In the genomic region with DNA sequence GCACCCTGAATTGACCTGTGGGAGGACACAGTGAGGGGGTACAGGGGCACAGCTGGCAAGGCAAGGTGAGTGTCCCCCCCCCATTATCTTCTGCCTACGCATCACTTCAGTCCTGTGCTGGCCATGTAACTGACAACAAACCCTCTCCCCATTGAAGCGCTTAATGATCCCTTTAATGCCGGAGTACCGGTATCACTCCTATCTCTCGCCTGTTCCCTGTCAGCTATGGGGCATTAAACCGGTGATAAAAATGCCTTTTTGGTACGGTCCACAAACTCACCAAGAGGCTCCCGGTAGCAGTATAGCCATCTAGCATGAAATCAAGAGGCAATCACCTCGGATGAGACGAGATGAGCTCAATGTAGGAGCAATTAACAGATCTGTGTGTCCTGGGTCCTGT, we compare ENCODE assay signal across 18 mouse cellular contexts.
"Had no signal": no experiment of that assay in that cellular context is flagged by ENCODE, and none has a peak within 500 bp of the region (broad histone marks: within the 10 kb centered on the region; RNA-seq: fewer than 3 reads in every experiment).

No protein-coding gene starts in this region.

- DNase-seq: lung, adult 18-20 months; lung, embryonic 14.5 days; lung, postnatal 10 days; lung, postnatal 4 days; midbrain, embryonic 14.5 days; retina, postnatal 1 day; right cerebral cortex, adult 18-20 months; right cerebral cortex, postnatal 25 days; right cerebral cortex, postnatal 4 days; spleen, adult 18-20 months; thymus, adult 18-20 months; thymus, postnatal 14 days; thymus, postnatal 36 days had no signal

- H3K9ac ChIP-seq: lung, embryonic 14.5 days; midbrain, embryonic 12.5 days; neural tube, embryonic 12.5 days had no signal

- H3K27ac ChIP-seq: midbrain, embryonic 10.5 days; midbrain, embryonic 12.5 days; neural tube, embryonic 12.5 days had no signal

- H3K9me3 ChIP-seq: midbrain, embryonic 10.5 days; midbrain, embryonic 12.5 days; neural tube, embryonic 12.5 days had no signal

- H3K27me3 ChIP-seq: midbrain, embryonic 12.5 days; neural tube, embryonic 12.5 days had no signal

- H3K4me1 ChIP-seq: midbrain, embryonic 10.5 days; midbrain, embryonic 12.5 days; neural tube, embryonic 12.5 days had no signal

- H3K36me3 ChIP-seq: midbrain, embryonic 10.5 days; midbrain, embryonic 12.5 days; neural tube, embryonic 12.5 days had no signal

- ATAC-seq: midbrain, embryonic 16.5 days had no signal

- H3K4me2 ChIP-seq: lung, embryonic 14.5 days; midbrain, embryonic 12.5 days; neural tube, embryonic 12.5 days had no signal

- H3K4me3 ChIP-seq: midbrain, embryonic 10.5 days; midbrain, embryonic 12.5 days; myocyte; neural tube, embryonic 12.5 days had no signal
